Mouse (Mus musculus) B cell, adult 67 days (primary cell): ENCODE results near the gene Nlgn2. TPM values are rescaled to one million over a fixed set of nuclear protein-coding genes. Genes with fewer than 3 reads are reported as not detected.

Experiments
- total RNA-seq, 2 experiments: library from RNA; stranded (reverse); gene quantifications; 4 replicates each; pipeline ENCODE4 v1.2.4; 2023

The Nlgn2 gene
- under 1 TPM; 0.12 to 0.41 TPM for total RNA-seq

GRCm38 (mm10) chr11:69837604-69837951 lies at the start of gene Nlgn2:
TSS of gene Nlgn2 (minus strand) at chr11:69837784.

GRCm38 (mm10) chr11:69880853-69881603 lies 43.4 kb upstream of the Nlgn2 start, which contains the start of gene Kctd11:
TSS of gene Kctd11 (minus strand) at chr11:69881406.

GRCm38 (mm10) chr11:69877878-69878277 lies 40.3 kb upstream of the Nlgn2 start, which contains the start of gene Tmem95:
TSS of gene Tmem95 (minus strand) at chr11:69878018.

DNA sequence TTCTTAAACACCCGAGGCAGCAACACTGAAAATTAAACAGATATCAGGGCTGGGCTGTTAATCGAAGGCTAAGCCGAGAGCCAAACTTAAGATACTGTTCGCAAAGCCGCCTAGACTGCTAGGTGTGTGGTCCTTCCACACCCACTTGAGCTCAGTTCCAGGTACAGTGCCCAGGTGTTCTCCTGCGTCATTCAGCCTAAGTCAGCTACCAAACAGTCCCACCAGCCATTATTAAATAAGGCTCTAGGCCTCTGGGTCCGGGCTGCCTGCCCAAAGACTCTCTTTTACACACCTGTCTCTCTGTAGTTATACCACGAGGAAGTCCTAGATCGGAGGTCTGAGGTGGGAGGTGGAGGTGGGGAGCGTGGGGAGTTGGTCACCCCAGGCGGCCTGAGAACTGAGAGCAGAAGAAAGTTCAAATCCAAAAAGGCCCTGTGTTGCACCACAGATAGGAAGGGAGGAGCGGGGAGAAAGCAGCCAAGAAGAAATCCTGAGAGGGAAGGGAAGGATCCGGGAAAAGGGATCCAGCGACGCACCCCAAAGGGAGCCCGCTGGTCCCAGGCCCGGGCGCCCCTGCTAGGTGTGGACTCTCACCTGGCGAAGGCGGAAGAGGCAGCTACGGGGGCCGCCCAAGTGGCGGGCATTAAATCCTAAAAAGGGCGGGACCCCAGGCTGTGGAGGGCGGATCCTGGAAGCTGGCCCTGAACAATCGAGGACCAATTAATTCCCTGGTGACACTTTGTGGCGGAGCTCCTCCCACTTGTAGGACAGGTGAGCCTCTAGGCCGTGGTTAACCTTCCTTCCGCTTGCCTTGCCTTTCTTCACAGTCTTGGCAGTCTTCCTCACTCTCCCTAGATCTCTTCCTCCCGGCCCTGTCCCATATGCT lies 20.8 kb upstream of the Nlgn2 start, which contains the start of gene Tnk1:
Tnk1 (minus strand) TSS at position 618 of the 886 bp plus-strand sequence.

GRCm38 (mm10) chr11:69846198-69846680 lies 8.7 kb upstream of the Nlgn2 start, which contains the start of gene Plscr3:
TSS of gene Plscr3 (plus strand) at chr11:69846376.

GRCm38 (mm10) chr11:69837952-69838713 lies 549 bp upstream of the Nlgn2 start, which contains the start of gene Tmem256:
TSS of gene Tmem256 (plus strand) at chr11:69838514.

DNA sequence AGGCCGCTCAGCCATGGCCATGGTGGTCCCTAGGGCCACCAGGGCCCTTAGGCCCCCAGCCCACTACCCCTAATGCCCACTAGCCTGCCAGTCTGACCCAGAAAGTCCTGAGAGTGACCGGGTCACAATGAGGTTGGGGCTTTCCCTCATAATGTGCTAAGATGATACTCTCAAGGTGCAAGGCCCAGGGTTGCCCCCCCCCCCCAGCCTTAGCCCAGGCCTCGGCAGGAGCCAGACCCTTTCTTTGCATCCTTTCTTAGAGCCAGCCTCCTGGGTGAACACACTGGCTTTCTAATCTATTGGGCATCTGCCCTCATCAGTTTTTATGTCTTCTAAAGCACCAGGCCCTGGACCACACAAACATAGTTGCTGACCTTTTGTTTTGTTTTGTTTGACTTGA lies 15.5 kb downstream of the Nlgn2 start, which contains the start of gene Spem1:
Spem1 (minus strand) TSS at position 101 of the 400 bp plus-strand sequence.

GRCm38 (mm10) chr11:69818365-69818764 lies 19.2 kb downstream of the Nlgn2 start, which contains the start of gene Spem2:
TSS of gene Spem2 (minus strand) at chr11:69818465.

GRCm38 (mm10) chr11:69815155-69815554 lies 22.4 kb downstream of the Nlgn2 start, which contains the start of gene Gm39566:
TSS of gene Gm39566 (minus strand) at chr11:69815298.

GRCm38 (mm10) chr11:69804972-69805909 lies 32.3 kb downstream of the Nlgn2 start, which contains the start of gene Tmem102:
TSS of gene Tmem102 (minus strand) at chr11:69805624.

DNA sequence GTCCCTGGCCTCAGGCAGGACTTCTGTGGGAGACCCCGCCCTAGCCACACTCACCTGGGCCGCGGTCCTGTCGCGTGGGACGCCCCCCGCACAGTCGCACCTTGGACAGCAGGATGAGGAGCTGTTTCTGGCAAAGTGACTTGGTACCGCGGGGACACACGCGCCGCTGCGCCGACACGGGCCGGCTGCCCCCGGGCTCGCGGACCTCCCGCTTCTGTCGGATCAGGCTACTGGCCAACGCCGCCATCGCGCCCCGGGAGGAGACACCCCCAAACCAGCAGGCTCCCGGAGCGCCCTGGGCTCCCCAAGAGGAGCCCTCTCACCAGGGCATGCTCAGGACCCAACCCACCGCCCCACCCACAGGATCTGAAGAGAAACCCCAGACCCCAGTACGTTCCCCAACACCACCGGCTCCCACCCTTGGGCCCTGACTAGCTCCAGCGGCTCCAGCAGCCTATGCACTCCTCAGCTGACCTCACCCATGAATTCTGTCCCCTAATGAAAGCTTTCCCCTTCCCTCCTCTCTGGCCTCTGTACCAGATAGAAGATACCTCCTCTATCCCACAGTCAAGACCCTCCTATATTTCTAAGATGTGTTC lies 36.1 kb downstream of the Nlgn2 start, which contains the start of gene Fgf11:
Fgf11 (minus strand) TSS at position 479 of the 599 bp plus-strand sequence.

GRCm38 (mm10) chr11:69795168-69795982 lies 42.2 kb downstream of the Nlgn2 start, which contains the start of gene Chrnb1:
TSS of gene Chrnb1 (minus strand) at chr11:69795943.

Other genes starting within 250 kb of the Nlgn2 start
- gene Atp1b2, start 231.8 kb downstream of the Nlgn2 start, total RNA-seq: under 1 TPM in 1 of 2 experiments, not detected in 1; 0.75 TPM
- gene Shbg, start 219.9 kb downstream of the Nlgn2 start, total RNA-seq: not detected
- gene Sat2, start 215.8 kb downstream of the Nlgn2 start, total RNA-seq: not detected
- gene Fxr2, start 204.8 kb downstream of the Nlgn2 start, total RNA-seq: 10 to 100 TPM; 88.3 to 96.6 TPM
- under 1 TPM in 1 of 2 experiments, not detected in 1; 0.92 TPM for gene Sox15, start 182.5 kb downstream of the Nlgn2 start, total RNA-seq
- gene Mpdu1, start 175.1 kb downstream of the Nlgn2 start, total RNA-seq: 10 to 100 TPM; 60.2 to 64.5 TPM
- 10 to 100 TPM in 1 of 2 experiments, 1 to 10 TPM in 1; 7.9 to 12.1 TPM for gene Cd68, start 171.6 kb downstream of the Nlgn2 start, total RNA-seq
- 100 to 1,000 TPM; 720 to 780 TPM for gene Eif4a1, start 165.4 kb downstream of the Nlgn2 start, total RNA-seq
- 100 to 1,000 TPM; 134 to 139 TPM for gene Senp3, start 155.7 kb downstream of the Nlgn2 start, total RNA-seq
- gene Tnfsf13, start 152.0 kb downstream of the Nlgn2 start, total RNA-seq: not detected
- gene Tnfsf12, start 141.9 kb downstream of the Nlgn2 start, total RNA-seq: not detected
- gene Tnfsfm13, start 141.7 kb downstream of the Nlgn2 start, total RNA-seq: not detected
- 100 to 1,000 TPM; 254 to 255 TPM for gene Polr2a, start 79.1 kb downstream of the Nlgn2 start, total RNA-seq
- gene Slc35g3, start 75.8 kb downstream of the Nlgn2 start, total RNA-seq: not detected
- gene Zbtb4, start 71.9 kb downstream of the Nlgn2 start, total RNA-seq: 10 to 100 TPM; 61.0 to 64.9 TPM
- gene Chrnb1, start 41.8 kb downstream of the Nlgn2 start, total RNA-seq: 10 to 100 TPM; 10.5 to 13.5 TPM
- under 1 TPM in 1 of 2 experiments, not detected in 1; 0.44 TPM for gene Fgf11, start 35.9 kb downstream of the Nlgn2 start, total RNA-seq
- not detected for gene Tmem102, start 32.2 kb downstream of the Nlgn2 start, total RNA-seq
- not detected for gene Gm39566, start 22.5 kb downstream of the Nlgn2 start, total RNA-seq
- not detected for gene Spem2, start 19.3 kb downstream of the Nlgn2 start, total RNA-seq
- not detected for gene Spem1, start 15.6 kb downstream of the Nlgn2 start, total RNA-seq
- gene Tmem256, start 730 bp upstream of the Nlgn2 start, total RNA-seq: 10 to 100 TPM; 27.0 to 38.9 TPM
- 10 to 100 TPM; 10.4 to 14.7 TPM for gene Plscr3, start 8.6 kb upstream of the Nlgn2 start, total RNA-seq
- not detected for gene Tnk1, start 20.9 kb upstream of the Nlgn2 start, total RNA-seq
- gene Tmem95, start 40.2 kb upstream of the Nlgn2 start, total RNA-seq: not detected
- gene Kctd11, start 43.6 kb upstream of the Nlgn2 start, total RNA-seq: 1 to 10 TPM; 2.7 to 3.2 TPM
- 100 to 1,000 TPM; 518 to 555 TPM for gene Acap1, start 57.8 kb upstream of the Nlgn2 start, total RNA-seq
- 1 to 10 TPM; 2.5 TPM for gene 2810408A11Rik, start 63.2 kb upstream of the Nlgn2 start, total RNA-seq
- gene Neurl4, start 63.3 kb upstream of the Nlgn2 start, total RNA-seq: 10 to 100 TPM; 76.0 to 83.3 TPM
- gene Gps2, start 76.1 kb upstream of the Nlgn2 start, total RNA-seq: 100 to 1,000 TPM; 148 to 150 TPM
- 100 to 1,000 TPM; 355 to 387 TPM for gene Eif5a, start 84.2 kb upstream of the Nlgn2 start, total RNA-seq
- gene Ybx2, start 98.0 kb upstream of the Nlgn2 start, total RNA-seq: not detected
- not detected for gene Slc2a4, start 110.4 kb upstream of the Nlgn2 start, total RNA-seq
- gene Cldn7, start 127.0 kb upstream of the Nlgn2 start, total RNA-seq: not detected
- 100 to 1,000 TPM; 111 to 123 TPM for gene Ctdnep1, start 143.4 kb upstream of the Nlgn2 start, total RNA-seq
- 10 to 100 TPM; 38.4 to 50.9 TPM for gene Elp5, start 144.7 kb upstream of the Nlgn2 start, total RNA-seq
- 100 to 1,000 TPM; 291 to 311 TPM for gene Gabarap, start 153.4 kb upstream of the Nlgn2 start, total RNA-seq
- 10 to 100 TPM; 59.7 to 74.6 TPM for gene Phf23, start 158.0 kb upstream of the Nlgn2 start, total RNA-seq
- gene Dvl2, start 162.8 kb upstream of the Nlgn2 start, total RNA-seq: 10 to 100 TPM; 47.8 to 61.1 TPM
- gene Acadvl, start 177.6 kb upstream of the Nlgn2 start, total RNA-seq: 10 to 100 TPM; 58.2 to 58.6 TPM
- 1 to 10 TPM; 1.9 to 4.5 TPM for gene Dlg4, start 179.2 kb upstream of the Nlgn2 start, total RNA-seq
- gene Asgr1, start 216.3 kb upstream of the Nlgn2 start, total RNA-seq: not detected